Mouse (Mus musculus) intestine, embryonic 14.5 days (tissue): Measurements from ENCODE around the gene Zfp30. TPM values are rescaled to one million over a fixed set of nuclear protein-coding genes. Genes with fewer than 3 reads are reported as not detected.

ENCODE experiments used
- ATAC-seq: fragments of 200-750 bp; cut with Nextera tagmentation; replicated peaks from 2 replicates; pipeline ENCODE4 v1.8.0; 2017; ENCODE audit warnings: low read depth, moderate number of reproducible peaks, moderate TSS enrichment, moderate library complexity; ENCODE audit not compliant: low FRiP score, low TSS enrichment
- DNase-seq: peaks from one replicate; pipeline ENCODE4 v3.0.0-alpha.2; 2018; ENCODE audit warnings: low spot score
- H3K27ac ChIP-seq: fragments of 300-500 bp; sonication (generic); 2 replicates; pipeline ENCODE4 v1.5.1; 2014; ENCODE audit warnings: low read depth, mild to moderate bottlenecking, control low read depth
- H3K27me3 ChIP-seq: fragments of 300-500 bp; sonication (generic); replicated peaks from 2 replicates; pipeline ENCODE4 v1.6.1; 2014; ENCODE audit warnings: low read length, control low read depth; ENCODE audit not compliant: control insufficient read depth, insufficient read depth
- H3K36me3 ChIP-seq: fragments of 300-500 bp; sonication (generic); 2 replicates; pipeline ENCODE4 v1.6.1; 2014; ENCODE audit warnings: low read length, control low read depth; ENCODE audit not compliant: control insufficient read depth, insufficient read depth
- H3K4me1 ChIP-seq: fragments of 300-500 bp; sonication (generic); replicated peaks from 2 replicates; pipeline ENCODE4 v1.6.1; 2014; ENCODE audit warnings: low read length, control low read depth, mixed read lengths; ENCODE audit not compliant: control insufficient read depth, insufficient read depth
- H3K4me2 ChIP-seq: fragments of 300-500 bp; sonication (generic); 2 replicates; pipeline ENCODE4 v1.6.1; 2014; ENCODE audit warnings: low read length
- H3K4me3 ChIP-seq: fragments of 300-500 bp; sonication (generic); 2 replicates; pipeline ENCODE4 v1.5.1; 2014; ENCODE audit warnings: low read depth, low read length, control low read depth, mixed read lengths
- H3K9ac ChIP-seq: fragments of 300-500 bp; sonication (generic); 2 replicates; pipeline ENCODE4 v1.6.1; 2014; ENCODE audit warnings: mild to moderate bottlenecking, low read length
- H3K9me3 ChIP-seq: fragments of 300-500 bp; sonication (generic); 2 replicates; pipeline ENCODE4 v1.6.1; 2016; ENCODE audit warnings: low read length, control low read depth; ENCODE audit not compliant: control insufficient read depth
- WGBS: fragments of 180-500 bp; shearing (Covaris S2); extraction: QIAGEN DNeasy Blood & Tissue Kit; methylation state at CpG from one replicate; pipeline ENCODE4 v1.1.7; 2014; 5-methylcytosine and 5-hydroxymethylcytosine counted together
- polyA plus RNA-seq: library from polyadenylated mRNA; unstranded; fragments of >200 nt; fragmentation: Nextera tagmentation; extraction: Ambion mirVana; gene quantifications from 2 replicates; pipeline ENCODE4 v1.2.1, GENCODE M21; 2014

Zfp30 gene
- polyA plus RNA-seq, 1 experiment from 2014 or later = 6.9 TPM

DNA sequence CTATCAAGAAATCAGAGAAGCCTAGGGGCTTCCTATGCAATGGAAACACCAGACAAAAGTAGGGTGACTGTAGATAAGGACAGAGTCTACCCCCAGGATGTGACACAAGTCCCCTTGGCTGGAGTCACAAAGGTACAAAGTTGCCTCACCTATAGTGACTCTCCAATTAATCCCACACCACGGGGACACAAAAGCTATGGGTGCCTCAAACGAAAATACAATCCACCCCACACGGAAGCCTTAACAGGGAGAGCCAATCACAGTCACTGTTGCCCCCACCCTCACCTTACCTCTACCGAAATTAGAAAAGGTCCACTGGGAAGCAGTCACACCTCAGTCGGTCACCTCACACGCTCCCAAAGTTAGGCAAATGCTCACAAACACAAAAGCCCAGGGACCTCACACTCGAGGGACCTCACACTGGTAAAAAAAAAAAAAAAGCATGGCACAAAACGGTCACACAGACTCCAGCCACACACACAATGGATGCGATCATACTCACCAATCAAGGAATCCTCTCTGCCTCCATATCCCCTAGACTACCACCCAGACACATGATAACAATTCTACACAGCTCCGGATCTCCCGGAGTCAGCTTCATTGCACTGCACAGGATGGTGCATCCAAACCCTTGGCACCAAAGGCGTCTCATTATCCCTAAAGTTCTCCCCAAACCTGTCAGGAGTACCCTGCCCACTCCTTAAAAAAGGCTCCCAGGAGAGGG lies 31.4 kb downstream of the Zfp30 start:
- Histone ChIP-seq H3K27me3 (no peaks in the 10 kb centered on the region), H3K36me3 (0 out of 2 replicates have a peak, but pooled peaks cover 3% of the 10 kb centered on the region), H3K4me3 (peak overlapping the region; percentile 81), H3K9me3 (no peaks in the 10 kb centered on the region), H3K4me1 (peaks cover 18% of the 10 kb centered on the region), H3K27ac (peak overlapping the region; percentile 84; the same call in 1 of the 2 replicates), H3K9ac (peak overlapping the region; percentile 53), H3K4me2 (peak overlapping the region; percentile 88)
- DNase-seq (no peak), ATAC-seq (peak; percentile 57; the same call in 1 of the 2 replicates)
- WGBS = 3% methylated on average over 12 of the region's 12 CpGs

DNA sequence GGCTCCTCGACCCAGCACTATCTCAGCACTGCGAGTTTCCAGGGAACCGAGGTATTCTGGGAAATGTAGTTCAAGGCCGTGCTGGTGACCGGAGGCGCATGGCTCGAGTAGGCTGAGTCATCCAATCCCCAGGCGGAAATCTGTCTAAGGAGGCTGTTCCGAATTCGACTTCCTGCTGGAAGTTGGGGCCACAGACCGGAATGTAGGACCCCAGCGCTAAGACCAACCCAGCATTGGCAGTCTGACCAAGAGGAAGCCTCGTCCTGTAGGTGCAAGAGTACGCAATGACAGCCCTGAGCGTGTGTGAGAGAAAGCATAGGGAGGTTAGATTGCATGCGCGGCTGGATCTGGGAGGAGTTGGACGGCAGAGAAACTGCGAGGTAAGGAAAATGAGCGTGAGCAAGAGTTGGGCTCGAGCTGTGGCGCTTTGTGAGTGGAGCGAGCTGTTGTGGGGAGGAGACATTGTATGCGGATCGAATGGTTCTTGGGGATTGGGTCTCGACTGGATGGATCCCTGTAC lies 32.2 kb downstream of the Zfp30 start, which contains the start of gene Zfp790:
Zfp790 (plus strand) TSS at position 205 of the 520 bp plus-strand sequence.
- DNase-seq (peak; percentile 90), ATAC-seq (peak; percentile 96)
- no peaks in the 10 kb centered on the region for H3K9me3 ChIP-seq
- WGBS = under 1% methylated on average over 26 of the region's 26 CpGs
- no peaks in the 10 kb centered on the region for H3K27me3 ChIP-seq
- 0 out of 2 replicates have a peak, but pooled peaks cover 3% of the 10 kb centered on the region for H3K36me3 ChIP-seq
- peak within 1 kb of the TSS; percentile 81 for H3K4me3 ChIP-seq
- H3K9ac ChIP-seq = peak within 1 kb of the TSS; percentile 64
- H3K4me2 ChIP-seq = peak within 1 kb of the TSS; percentile 88
- peaks cover 18% of the 10 kb centered on the region for H3K4me1 ChIP-seq
- H3K27ac ChIP-seq = peak within 1 kb of the TSS; percentile 84

DNA sequence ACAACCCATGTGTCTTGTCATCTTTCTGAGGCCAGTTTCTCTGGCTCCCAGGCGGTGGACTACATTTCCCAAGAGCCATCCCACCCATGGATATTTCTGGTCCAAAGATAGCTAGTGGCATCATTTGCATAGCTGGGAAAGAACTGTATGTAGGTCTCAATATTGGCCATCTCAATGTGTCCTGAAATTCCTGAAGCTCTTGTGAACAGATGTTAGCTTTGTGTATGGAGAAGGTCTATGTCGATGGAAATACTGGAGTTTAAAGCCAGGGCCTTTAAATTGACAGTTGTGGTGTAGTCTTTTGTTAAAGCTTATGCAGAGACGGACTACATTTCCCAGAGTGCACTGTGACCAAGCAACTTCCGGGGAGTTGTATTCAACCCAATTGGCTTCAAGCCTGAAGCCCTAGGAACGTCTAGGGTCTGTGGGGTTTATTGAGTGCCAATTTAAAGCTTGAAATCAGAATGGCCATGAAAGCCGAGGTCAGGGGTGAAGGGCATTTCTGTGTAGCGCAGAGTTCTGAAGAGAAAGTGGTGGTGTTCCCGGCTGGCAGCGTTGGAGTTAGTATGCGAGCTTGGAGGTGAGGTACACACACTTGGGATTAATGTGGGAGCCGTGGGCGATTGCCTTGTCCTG lies 34.9 kb downstream of the Zfp30 start:
- H3K27me3 ChIP-seq = no peaks in the 10 kb centered on the region
- H3K4me3 ChIP-seq = peak overlapping the region; percentile 76
- H3K4me1 ChIP-seq = peaks cover 18% of the 10 kb centered on the region
- H3K4me2 ChIP-seq = peak overlapping the region; percentile 75
- H3K27ac ChIP-seq = no peak overlapping the region
- H3K36me3 ChIP-seq = peaks cover 12% of the 10 kb centered on the region
- peak overlapping the region; percentile 51 for H3K9ac ChIP-seq
- no peaks in the 10 kb centered on the region for H3K9me3 ChIP-seq
- 4% methylated on average over 12 of the region's 12 CpGs for WGBS
- DNase-seq (peak; percentile 84), ATAC-seq (peak; percentile 58; the same call in 1 of the 2 replicates)

DNA sequence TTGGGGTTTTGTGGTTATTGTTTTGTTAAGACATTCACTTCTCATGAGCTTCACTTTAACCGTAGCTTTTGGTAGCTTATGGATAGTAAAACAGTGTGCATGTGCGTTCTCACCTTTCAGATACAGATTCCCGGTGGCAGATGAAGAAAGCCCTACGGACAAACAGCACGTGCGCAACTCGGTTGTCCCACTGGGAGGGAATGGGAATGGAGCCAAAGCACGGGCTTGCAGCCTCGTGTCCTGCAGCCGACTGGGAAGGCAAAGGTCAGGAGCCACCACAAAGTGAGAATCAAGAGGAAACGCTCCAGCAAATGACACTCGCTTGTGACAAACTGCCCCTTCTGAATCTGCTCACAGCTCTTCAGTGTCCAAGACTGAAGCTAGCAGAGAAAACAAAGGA lies 44.2 kb downstream of the Zfp30 start:
- DNase-seq = no peak
- H3K9ac ChIP-seq = no peak overlapping the region
- no peak overlapping the region for H3K27ac ChIP-seq
- WGBS = 94% methylated on average over 12 of the region's 12 CpGs
- H3K4me1 ChIP-seq = no peaks in the 10 kb centered on the region
- no peaks in the 10 kb centered on the region for H3K27me3 ChIP-seq
- no peak overlapping the region for H3K4me2 ChIP-seq
- H3K36me3 ChIP-seq = peaks cover 82% of the 10 kb centered on the region
- no peak for ATAC-seq
- no peak overlapping the region for H3K4me3 ChIP-seq
- no peaks in the 10 kb centered on the region for H3K9me3 ChIP-seq

DNA sequence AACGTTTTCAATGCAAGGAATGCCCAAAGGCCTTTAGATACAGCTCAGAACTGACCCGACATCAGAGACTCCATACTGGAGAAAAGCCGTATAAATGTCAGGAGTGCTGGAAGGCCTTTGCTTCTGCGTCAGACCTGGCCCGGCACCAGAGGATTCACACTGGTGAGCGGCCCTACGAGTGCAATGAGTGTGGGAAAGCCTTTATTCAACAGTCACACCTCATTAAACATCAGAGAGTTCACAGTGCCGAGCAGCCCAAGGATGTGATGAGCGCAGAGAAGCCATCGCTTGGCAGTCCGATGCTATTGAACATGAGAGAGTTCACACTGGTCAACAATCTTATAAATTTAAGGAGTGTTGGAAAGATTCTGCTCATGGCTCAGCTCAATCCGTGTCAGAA lies 46.0 kb downstream of the Zfp30 start:
- Histone ChIP-seq H3K27me3 (no peaks in the 10 kb centered on the region), H3K9ac (no peak overlapping the region), H3K4me3 (no peak overlapping the region), H3K36me3 (peaks cover 74% of the 10 kb centered on the region), H3K9me3 (no peaks in the 10 kb centered on the region), H3K4me2 (no peak overlapping the region), H3K27ac (no peak overlapping the region), H3K4me1 (no peaks in the 10 kb centered on the region)
- DNase-seq (no peak), ATAC-seq (no peak)
- WGBS = 95% methylated on average over 12 of the region's 12 CpGs

DNA sequence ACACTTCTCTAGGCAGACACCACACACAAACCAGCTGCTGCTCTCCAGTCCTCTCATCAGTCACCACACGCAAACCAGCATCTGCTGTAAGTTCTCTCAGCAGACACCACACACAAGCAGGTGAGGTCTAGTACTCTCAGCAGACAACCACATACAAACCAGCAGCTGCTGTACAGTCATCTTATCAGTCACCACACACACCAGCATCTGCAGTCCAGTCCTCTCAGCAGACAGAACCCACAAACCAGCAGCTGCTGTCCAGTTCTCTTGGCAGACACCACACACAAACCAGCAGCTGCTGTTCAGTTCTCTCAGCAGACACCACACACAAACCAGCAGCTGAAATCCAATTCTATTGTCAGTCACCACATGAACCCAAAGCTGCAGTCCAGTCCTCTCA lies 53.0 kb downstream of the Zfp30 start:
- Histone ChIP-seq H3K4me1 (no peaks in the 10 kb centered on the region), H3K4me2 (no peak overlapping the region), H3K9me3 (no peaks in the 10 kb centered on the region), H3K9ac (no peak overlapping the region), H3K36me3 (peaks cover 12% of the 10 kb centered on the region), H3K27me3 (no peaks in the 10 kb centered on the region), H3K4me3 (no peak overlapping the region), H3K27ac (no peak overlapping the region)
- 94% methylated on average over 1 of the region's 1 CpGs for WGBS
- ATAC-seq (no peak), DNase-seq (no peak)

DNA sequence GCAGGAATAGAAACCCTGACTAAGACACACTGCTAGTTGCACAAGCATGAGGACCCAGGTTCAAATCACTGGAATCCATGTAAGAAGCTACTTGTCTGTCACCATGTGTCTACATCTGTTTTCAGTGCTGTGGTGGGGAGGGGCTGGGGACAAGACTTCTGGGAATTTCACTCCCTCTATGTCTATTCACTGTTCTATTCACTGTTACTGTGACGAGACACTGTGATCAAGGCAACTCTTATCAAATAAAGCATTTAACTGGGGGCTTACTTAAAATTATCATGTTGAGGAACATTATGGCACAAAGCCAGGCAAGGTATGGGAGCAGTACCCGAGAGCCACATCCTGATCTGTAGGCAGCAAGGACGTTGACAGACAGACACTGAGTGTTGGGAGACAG lies 55.5 kb downstream of the Zfp30 start:
- WGBS = 80% methylated on average over 3 of the region's 3 CpGs
- ATAC-seq = no peak
- H3K27me3 ChIP-seq = no peaks in the 10 kb centered on the region
- H3K4me2 ChIP-seq = no peak overlapping the region
- no peaks in the 10 kb centered on the region for H3K4me1 ChIP-seq
- H3K9me3 ChIP-seq = no peaks in the 10 kb centered on the region
- H3K36me3 ChIP-seq = 0 out of 2 replicates have a peak, but pooled peaks cover under 1% of the 10 kb centered on the region
- no peak overlapping the region for H3K27ac ChIP-seq
- H3K9ac ChIP-seq = no peak overlapping the region
- no peak overlapping the region for H3K4me3 ChIP-seq
- DNase-seq = no peak

DNA sequence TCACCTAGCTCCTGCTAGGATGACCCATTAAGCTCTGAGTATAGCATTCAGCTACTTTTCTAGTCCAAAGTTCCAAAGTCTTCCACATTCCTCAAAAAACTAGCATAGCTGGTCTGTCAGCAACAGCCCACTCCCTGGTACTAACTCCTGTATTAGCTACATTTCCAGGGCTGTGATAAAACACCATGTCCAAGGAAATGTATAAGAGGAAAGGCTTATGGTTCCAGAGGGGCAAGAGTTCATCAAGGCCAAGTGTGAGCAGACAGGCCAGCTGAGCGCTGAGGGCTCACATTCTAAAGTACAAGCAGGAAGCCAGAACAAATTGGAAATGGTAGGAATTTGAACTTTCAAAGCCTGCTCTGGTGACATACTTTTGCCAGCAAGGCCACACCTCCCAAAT lies 58.3 kb downstream of the Zfp30 start:
- no peak overlapping the region for H3K4me2 ChIP-seq
- H3K4me1 ChIP-seq = no peaks in the 10 kb centered on the region
- ATAC-seq (no peak), DNase-seq (no peak)
- no peak overlapping the region for H3K9ac ChIP-seq
- 91% methylated on average over 1 of the region's 1 CpGs for WGBS
- H3K36me3 ChIP-seq = peaks cover 28% of the 10 kb centered on the region
- no peak overlapping the region for H3K27ac ChIP-seq
- H3K4me3 ChIP-seq = no peak overlapping the region
- H3K9me3 ChIP-seq = no peaks in the 10 kb centered on the region
- no peaks in the 10 kb centered on the region for H3K27me3 ChIP-seq
